Mouse (Mus musculus) embryonic fibroblast, embryonic 13.5 days (primary cell): ENCODE measurements around the gene Itsn1.

Source experiments
- CTCF ChIP-seq: IDR thresholded peaks from 2 replicates; pipeline ENCODE4 v1.5.1; 2011; ENCODE audit warnings: mild to moderate bottlenecking, control low read depth, low read length, moderate library complexity, borderline replicate concordance; ENCODE audit not compliant: insufficient read depth
- POLR2A ChIP-seq: IDR thresholded peaks from 2 replicates; pipeline ENCODE4 v1.6.1; 2011; ENCODE audit warnings: low read depth, mild to moderate bottlenecking, control low read depth, low read length, moderate library complexity

- no peak for TF ChIP-seq CTCF
- TF ChIP-seq POLR2A, result no peak
Measured at GRCm38 (mm10) chr16:91858695-91859094, 129.6 kb downstream of the Itsn1 start.
